Mouse (Mus musculus) adrenal gland, postnatal 14 days (tissue): ENCODE measurements around the gene Ptprn2. TPM values are rescaled to one million over a fixed set of nuclear protein-coding genes. Genes with fewer than 3 reads are reported as not detected.

ENCODE experiments used
- DNase-seq: peaks from one replicate; pipeline ENCODE4 v3.0.0; 2021; ENCODE audit warnings: mixed read lengths
- total RNA-seq: library from RNA; stranded (reverse); gene quantifications from 2 replicates; pipeline ENCODE4 v1.2.3, GENCODE M21; 2021

Gene Ptprn2
- total RNA-seq, 1 experiment from 2014 or later, result 15.4 TPM

GRCm38 (mm10) chr12:117221909-117222308, 736.4 kb downstream of the Ptprn2 start:
- no peak for DNase-seq

GRCm38 (mm10) chr12:117224036-117224435, 738.5 kb downstream of the Ptprn2 start:
- no peak for DNase-seq

DNA sequence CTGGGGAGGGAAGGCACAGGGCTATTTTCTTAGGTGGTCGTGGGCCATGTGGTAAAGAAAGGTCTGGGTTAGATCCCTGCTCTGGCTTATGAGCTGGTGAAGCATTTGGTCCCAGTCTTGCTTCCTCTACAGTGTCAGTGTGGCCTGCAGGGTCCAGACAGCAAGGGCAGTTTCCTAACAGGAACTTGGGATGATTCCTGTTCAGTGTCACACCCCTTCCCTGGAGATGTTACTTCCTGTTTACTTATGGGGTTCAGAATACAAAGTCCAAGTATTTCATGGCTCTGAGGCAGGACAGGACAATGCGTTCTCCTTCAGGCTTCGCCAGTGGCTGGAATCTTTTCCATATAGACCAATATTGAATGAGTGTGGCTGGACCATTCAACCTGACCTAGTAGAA, 741.7 kb downstream of the Ptprn2 start:
- no peak for DNase-seq

DNA sequence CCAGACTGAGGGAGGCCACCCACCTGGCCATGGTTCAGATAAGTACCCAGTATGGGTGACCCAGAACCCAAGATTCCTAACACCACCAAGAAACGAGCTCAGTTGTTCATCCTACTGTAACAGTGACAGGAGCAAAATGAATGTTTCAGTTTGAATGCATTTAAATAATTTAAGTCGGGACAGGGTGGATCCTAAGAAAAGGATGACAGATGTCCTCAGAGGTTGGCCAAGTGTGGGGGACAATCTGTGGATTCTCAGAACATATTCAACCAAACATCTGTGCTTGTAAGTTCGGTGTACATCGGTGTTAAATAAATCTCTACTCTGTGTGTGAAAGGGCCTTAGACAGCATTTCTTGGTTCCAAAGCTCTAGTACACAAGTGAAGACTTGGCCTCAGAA, 743.9 kb downstream of the Ptprn2 start:
- no peak for DNase-seq

DNA sequence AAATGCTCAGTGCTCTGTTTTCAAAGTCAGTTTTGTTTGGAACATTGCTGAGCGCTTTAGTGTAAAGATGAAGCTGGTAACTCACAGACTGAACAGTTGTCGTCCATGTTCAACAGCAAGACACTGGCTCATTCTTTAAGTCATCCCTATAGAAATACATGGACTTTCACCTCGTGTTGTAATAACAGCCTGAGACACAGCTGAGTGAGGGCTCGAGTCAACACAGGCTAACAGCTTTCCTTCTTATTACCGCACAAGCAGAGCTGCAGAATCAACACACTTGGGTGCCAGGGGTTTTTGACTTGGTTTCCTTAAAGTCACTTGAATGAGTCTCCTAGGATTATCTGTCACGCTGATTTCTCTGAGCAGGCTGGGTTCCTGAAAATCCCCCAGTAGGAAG, 744.8 kb downstream of the Ptprn2 start:
- no peak for DNase-seq

GRCm38 (mm10) chr12:117231850-117232249, 746.3 kb downstream of the Ptprn2 start:
- DNase-seq, result no peak

GRCm38 (mm10) chr12:117235114-117235513, 749.6 kb downstream of the Ptprn2 start:
- DNase-seq, result no peak

DNA sequence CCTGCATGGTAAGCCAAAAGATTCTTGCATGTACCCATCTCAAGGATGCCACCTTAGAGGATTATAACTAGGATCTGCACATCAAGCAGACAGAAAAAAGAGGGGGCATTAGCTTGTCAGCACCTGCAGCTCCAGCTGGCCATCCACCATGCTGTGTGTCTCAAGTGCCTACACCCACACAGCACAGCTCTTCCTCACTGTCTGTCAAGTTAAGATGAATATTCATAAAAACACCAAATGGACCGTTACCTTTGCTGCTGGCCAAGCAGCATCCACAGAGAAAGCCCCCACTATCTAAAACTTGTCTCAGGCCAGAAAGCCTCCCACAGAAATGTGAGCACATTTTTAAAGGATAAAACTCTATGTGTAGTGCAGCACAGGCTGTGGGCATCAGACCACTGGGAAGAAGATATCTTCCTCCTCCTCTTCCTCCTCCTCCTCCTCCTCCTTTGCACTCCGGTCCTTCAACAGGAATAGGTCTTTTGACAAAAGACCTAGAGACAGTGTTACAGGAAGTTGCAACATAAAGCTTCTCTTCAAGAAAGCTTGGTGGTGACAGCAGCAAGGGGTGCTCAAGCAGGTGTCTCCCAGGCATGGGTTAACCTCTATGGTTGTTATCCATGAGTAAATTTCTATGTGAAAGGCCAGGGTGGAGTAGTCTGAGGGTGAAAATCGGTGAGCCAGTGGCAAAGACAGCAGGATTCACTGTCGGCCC, 750.7 kb downstream of the Ptprn2 start:
- DNase-seq, result no peak

DNA sequence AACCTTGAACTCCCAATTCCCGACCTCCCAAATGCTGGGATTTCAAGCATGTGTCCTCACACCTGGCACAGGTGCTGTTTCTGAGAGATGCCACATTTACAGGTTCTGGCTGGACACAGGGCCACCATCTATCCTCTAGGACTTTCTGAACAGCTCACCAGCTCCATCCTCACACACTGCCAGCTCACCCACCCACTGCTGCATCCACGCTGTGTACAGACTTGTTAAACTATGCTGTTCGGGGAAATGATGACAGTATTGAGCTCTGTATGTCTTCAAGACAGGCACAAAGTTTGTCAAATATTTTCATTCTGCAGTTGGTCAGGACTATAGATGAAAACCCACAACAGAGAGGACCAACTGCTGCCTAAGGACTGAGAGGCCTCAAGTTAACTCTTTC, 751.5 kb downstream of the Ptprn2 start:
- DNase-seq, result no peak

- DNase-seq, result peak; percentile 29
Observed at GRCm38 (mm10) chr12:117239927-117240715, 754.6 kb downstream of the Ptprn2 start.

- DNase-seq, result peak; percentile 64
Observed at GRCm38 (mm10) chr12:117242181-117242580, 756.7 kb downstream of the Ptprn2 start.

DNA sequence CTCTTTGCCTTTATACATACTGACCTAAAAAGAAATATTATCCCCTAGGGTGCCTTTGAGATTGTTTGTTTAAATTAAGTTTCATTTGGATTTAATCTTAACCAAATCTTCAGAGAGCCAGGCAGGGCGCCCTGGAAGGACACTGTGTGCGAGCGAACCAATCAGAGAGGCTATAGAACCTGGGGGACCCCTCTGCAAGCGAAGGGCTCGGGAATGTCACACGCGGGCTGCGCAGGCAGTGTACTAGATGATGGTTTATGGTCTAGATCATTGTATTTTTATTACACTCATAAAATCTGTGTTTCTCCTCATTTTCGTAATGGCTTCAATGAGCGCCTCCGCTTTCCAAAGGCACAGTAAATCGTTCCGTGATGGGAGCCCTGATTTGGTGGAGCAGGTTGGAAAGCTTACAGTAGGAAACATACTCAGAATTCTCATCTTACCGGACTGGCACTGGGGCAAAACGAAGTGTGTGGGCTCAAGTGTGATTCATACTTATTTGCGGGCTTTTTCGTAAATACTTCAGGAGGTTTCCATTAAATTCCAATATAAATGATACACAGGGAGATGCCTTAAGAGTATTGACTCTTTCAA, 760.5 kb downstream of the Ptprn2 start:
- no peak for DNase-seq

- no peak for DNase-seq
Observed at GRCm38 (mm10) chr12:117250465-117250864, 764.9 kb downstream of the Ptprn2 start.

DNA sequence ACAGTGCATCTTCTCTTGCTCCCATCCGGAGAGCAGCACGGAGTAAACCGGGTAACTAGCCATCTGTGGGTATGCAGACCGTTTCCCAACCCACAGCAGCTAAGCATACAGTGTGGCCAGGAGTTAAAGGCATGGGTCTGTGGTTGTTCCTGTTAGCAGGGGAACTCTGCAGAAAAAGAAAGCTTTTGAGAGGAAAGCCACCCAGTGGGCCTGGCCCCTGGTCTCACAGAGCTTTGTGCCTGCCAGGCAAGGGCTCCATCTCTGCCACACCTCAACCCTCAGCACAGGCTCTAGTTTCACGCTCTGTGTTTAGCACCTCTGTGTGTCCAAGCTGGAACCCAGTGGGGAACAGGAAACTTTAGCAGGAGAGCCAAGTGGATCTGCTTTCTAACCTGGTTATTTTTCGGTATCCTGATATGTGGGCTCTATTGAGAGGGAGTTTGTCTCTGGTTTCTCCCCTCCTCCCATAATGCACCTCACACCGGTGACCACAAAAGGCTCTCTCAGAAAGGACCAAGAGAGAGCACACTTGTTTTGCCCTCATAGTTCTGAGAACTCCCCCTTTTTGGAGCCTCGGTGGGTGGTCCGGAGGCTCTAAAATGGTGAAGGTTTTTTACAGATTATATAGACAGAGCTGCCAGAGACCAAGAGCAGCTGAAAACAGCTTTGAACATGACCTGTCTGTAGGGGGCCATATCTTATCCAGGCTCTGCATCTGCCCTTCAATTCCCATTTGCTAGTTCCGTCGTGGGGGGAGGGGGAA, 766.3 kb downstream of the Ptprn2 start:
- DNase-seq, result no peak

GRCm38 (mm10) chr12:117252426-117252779, 766.9 kb downstream of the Ptprn2 start:
- no peak for DNase-seq

- no peak for DNase-seq
Observed at GRCm38 (mm10) chr12:117254356-117254755, 768.8 kb downstream of the Ptprn2 start.

DNA sequence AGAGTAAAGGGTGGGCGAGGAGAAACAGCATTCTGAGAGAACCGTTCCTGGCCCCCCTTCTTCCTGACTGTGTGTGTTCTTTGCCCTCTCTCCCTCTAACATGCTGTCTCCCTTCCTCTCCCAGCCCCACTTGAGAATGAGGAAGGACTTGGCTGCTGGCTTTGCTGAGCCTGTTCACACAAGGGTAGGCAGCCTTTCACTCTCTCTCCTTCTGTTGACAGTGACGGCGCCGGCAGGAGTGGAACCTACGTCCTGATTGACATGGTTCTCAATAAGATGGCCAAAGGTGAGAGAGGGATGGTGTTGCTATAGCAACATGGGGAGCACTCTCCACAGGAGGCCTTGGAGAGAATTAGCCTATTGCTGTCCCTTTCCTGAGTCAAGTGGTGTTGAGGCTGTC, 769.8 kb downstream of the Ptprn2 start:
- no peak for DNase-seq

- no peak for DNase-seq
Observed at GRCm38 (mm10) chr12:117255776-117256342, 770.3 kb downstream of the Ptprn2 start.

DNA sequence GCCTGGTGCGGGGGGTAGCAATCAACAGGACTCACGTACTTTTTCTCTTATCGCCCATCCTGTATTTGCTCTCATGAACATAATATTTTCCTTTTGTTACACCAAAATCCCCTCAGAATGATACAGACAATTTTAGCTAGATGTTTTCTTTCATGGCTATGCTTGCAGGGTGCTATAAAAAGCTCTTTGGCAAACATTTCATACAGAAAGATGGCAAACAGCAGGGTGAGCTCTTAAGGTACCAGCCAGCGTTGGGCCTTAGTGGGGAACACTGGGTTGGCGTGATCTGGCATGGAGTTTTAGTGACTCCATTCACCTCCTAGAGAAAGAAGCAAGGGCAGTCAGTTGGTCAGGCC, 771.3 kb downstream of the Ptprn2 start:
- DNase-seq, result no peak

GRCm38 (mm10) chr12:117257205-117257920, 771.8 kb downstream of the Ptprn2 start:
- DNase-seq, result no peak

GRCm38 (mm10) chr12:117257921-117258497, 772.5 kb downstream of the Ptprn2 start:
- DNase-seq, result no peak
